Mouse (Mus musculus) hindbrain, embryonic 15.5 days (tissue): ENCODE data around the gene Kif3b. TPM values are rescaled to one million over a fixed set of nuclear protein-coding genes. Genes with fewer than 3 reads are reported as not detected.
A peak's percentile ranks its signal among the peaks of the same experiment; 100 is the strongest.
"Not testable (repeated sequence)": the region's sequence is repeated elsewhere in the genome, so short reads cannot be mapped to it uniquely, and the experiment has no call there.

Source experiments
- ATAC-seq: fragments of 200-750 bp; cut with Nextera tagmentation; 2 replicates; pipeline ENCODE4 v1.8.0; 2017; ENCODE audit warnings: low read depth, moderate number of reproducible peaks, moderate TSS enrichment; ENCODE audit not compliant: low FRiP score
- H3K27ac ChIP-seq: fragments of 300-500 bp; sonication (generic); replicated peaks from 2 replicates; pipeline ENCODE4 v1.5.1; 2015; ENCODE audit warnings: mild to moderate bottlenecking, inconsistent platforms
- H3K27me3 ChIP-seq: fragments of 300-500 bp; sonication (generic); 2 replicates; pipeline ENCODE4 v1.6.1; 2015; ENCODE audit warnings: control low read depth, inconsistent platforms
- H3K36me3 ChIP-seq: fragments of 300-500 bp; sonication (generic); 2 replicates; pipeline ENCODE4 v1.6.1; 2015; ENCODE audit warnings: control low read depth, inconsistent platforms
- H3K4me1 ChIP-seq: fragments of 300-500 bp; sonication (generic); replicated peaks from 2 replicates; pipeline ENCODE4 v1.6.1; 2015; ENCODE audit warnings: control low read depth, inconsistent platforms
- H3K4me2 ChIP-seq: fragments of 300-500 bp; sonication (generic); 2 replicates; pipeline ENCODE4 v1.6.1; 2015; ENCODE audit warnings: moderate library complexity, mild to moderate bottlenecking, inconsistent platforms
- H3K4me3 ChIP-seq: fragments of 300-500 bp; sonication (generic); 2 replicates; pipeline ENCODE4 v1.5.1; 2015; ENCODE audit warnings: mild to moderate bottlenecking, inconsistent platforms
- H3K9ac ChIP-seq: fragments of 300-500 bp; sonication (generic); 2 replicates; pipeline ENCODE4 v1.6.1; 2015; ENCODE audit warnings: inconsistent platforms
- H3K9me3 ChIP-seq: fragments of 300-500 bp; sonication (generic); 2 replicates; pipeline ENCODE4 v1.6.1; 2016; ENCODE audit warnings: control low read depth, inconsistent platforms
- WGBS: fragments of 180-500 bp; shearing (Covaris S2); methylation state at CpG from one replicate; pipeline ENCODE4 v1.1.7; 2015; 5-methylcytosine and 5-hydroxymethylcytosine counted together
- polyA plus RNA-seq: library from polyadenylated mRNA; unstranded; fragments of >200 nt; fragmentation: Nextera tagmentation; extraction: Ambion mirVana; gene quantifications from 2 replicates; pipeline ENCODE4 v1.2.1, GENCODE M21; 2015

Kif3b gene
- polyA plus RNA-seq, 1 experiment from 2014 or later = 22.8 TPM

GRCm38 (mm10) chr2:153275577-153275976 is 15.6 kb upstream of the Kif3b start:
- not testable (repeated sequence) for H3K36me3 ChIP-seq, H3K4me2 ChIP-seq, H3K4me3 ChIP-seq, H3K27ac ChIP-seq, H3K4me1 ChIP-seq, H3K9me3 ChIP-seq, H3K27me3 ChIP-seq, ATAC-seq, H3K9ac ChIP-seq
- WGBS = 89% methylated on average over 3 of the region's 3 CpGs

GRCm38 (mm10) chr2:153276440-153276839 is 14.8 kb upstream of the Kif3b start:
- Histone ChIP-seq H3K27ac (no peak overlapping the region), H3K9me3 (no peaks in the 10 kb centered on the region), H3K9ac (no peak overlapping the region), H3K4me3 (no peak overlapping the region), H3K27me3 (no peaks in the 10 kb centered on the region), H3K4me1 (no peaks in the 10 kb centered on the region), H3K36me3 (no peaks in the 10 kb centered on the region), H3K4me2 (no peak overlapping the region)
- no peak for ATAC-seq
- 92% methylated on average over 8 of the region's 8 CpGs for WGBS

- not testable (repeated sequence) for H3K27ac ChIP-seq, H3K27me3 ChIP-seq, H3K9me3 ChIP-seq, H3K9ac ChIP-seq, H3K4me2 ChIP-seq, H3K4me3 ChIP-seq, H3K4me1 ChIP-seq, H3K36me3 ChIP-seq, ATAC-seq
- WGBS = 92% methylated on average over 5 of the region's 5 CpGs
Observed at GRCm38 (mm10) chr2:153276846-153277245, 14.4 kb upstream of the Kif3b start.

- Histone ChIP-seq H3K27me3 (no peaks in the 10 kb centered on the region), H3K9ac (no peak overlapping the region), H3K36me3 (no peaks in the 10 kb centered on the region), H3K4me3 (no peak overlapping the region), H3K4me1 (no peaks in the 10 kb centered on the region), H3K27ac (no peak overlapping the region), H3K4me2 (no peak overlapping the region), H3K9me3 (no peaks in the 10 kb centered on the region)
- no peak for ATAC-seq
- WGBS = 91% methylated on average over 5 of the region's 5 CpGs
Observed at GRCm38 (mm10) chr2:153278357-153278756, 12.9 kb upstream of the Kif3b start.

GRCm38 (mm10) chr2:153283919-153284318 is 7.3 kb upstream of the Kif3b start:
- no peak overlapping the region for H3K4me3 ChIP-seq
- H3K27ac ChIP-seq = no peak overlapping the region
- H3K4me2 ChIP-seq = no peak overlapping the region
- no peak overlapping the region for H3K9ac ChIP-seq
- no peaks in the 10 kb centered on the region; the same call in 1 of the 2 replicates for H3K4me1 ChIP-seq
- 92% methylated on average over 6 of the region's 6 CpGs for WGBS
- H3K9me3 ChIP-seq = no peaks in the 10 kb centered on the region
- H3K36me3 ChIP-seq = no peaks in the 10 kb centered on the region
- ATAC-seq = no peak
- no peaks in the 10 kb centered on the region for H3K27me3 ChIP-seq

GRCm38 (mm10) chr2:153286524-153286923 is 4.7 kb upstream of the Kif3b start:
- no peak overlapping the region for H3K4me2 ChIP-seq
- H3K4me1 ChIP-seq = peaks cover 6% of the 10 kb centered on the region
- ATAC-seq = no peak
- no peak overlapping the region for H3K4me3 ChIP-seq
- H3K9me3 ChIP-seq = no peaks in the 10 kb centered on the region
- no peaks in the 10 kb centered on the region for H3K36me3 ChIP-seq
- WGBS = 88% methylated on average over 4 of the region's 4 CpGs
- H3K27me3 ChIP-seq = no peaks in the 10 kb centered on the region
- no peak overlapping the region for H3K27ac ChIP-seq
- H3K9ac ChIP-seq = no peak overlapping the region

- H3K4me3 ChIP-seq = no peak overlapping the region
- no peaks in the 10 kb centered on the region for H3K36me3 ChIP-seq
- 56% methylated on average over 6 of the region's 6 CpGs for WGBS
- no peak for ATAC-seq
- no peak overlapping the region for H3K9ac ChIP-seq
- H3K27me3 ChIP-seq = no peaks in the 10 kb centered on the region
- H3K4me2 ChIP-seq = no peak overlapping the region
- H3K4me1 ChIP-seq = peaks cover 18% of the 10 kb centered on the region
- no peaks in the 10 kb centered on the region for H3K9me3 ChIP-seq
- H3K27ac ChIP-seq = no peak overlapping the region
Observed at GRCm38 (mm10) chr2:153287835-153288234, 3.4 kb upstream of the Kif3b start.

- Histone ChIP-seq H3K9me3 (no peaks in the 10 kb centered on the region), H3K4me3 (peak overlapping the region; percentile 82), H3K9ac (peak overlapping the region; percentile 90), H3K4me1 (peaks cover 26% of the 10 kb centered on the region), H3K27me3 (no peaks in the 10 kb centered on the region), H3K4me2 (peak overlapping the region; percentile 72), H3K36me3 (no peaks in the 10 kb centered on the region), H3K27ac (no peak overlapping the region)
- no peak for ATAC-seq
- 58% methylated on average over 7 of the region's 7 CpGs for WGBS
Observed at GRCm38 (mm10) chr2:153292305-153292861, 1.2 kb downstream of the Kif3b start.

- Histone ChIP-seq H3K9ac (no peak overlapping the region), H3K27me3 (no peaks in the 10 kb centered on the region), H3K4me2 (no peak overlapping the region), H3K4me3 (no peak overlapping the region), H3K36me3 (no peaks in the 10 kb centered on the region), H3K4me1 (peaks cover 35% of the 10 kb centered on the region), H3K9me3 (no peaks in the 10 kb centered on the region), H3K27ac (no peak overlapping the region)
- no peak for ATAC-seq
- 94% methylated on average over 4 of the region's 4 CpGs for WGBS
Observed at GRCm38 (mm10) chr2:153295196-153295595, 4.0 kb downstream of the Kif3b start.

GRCm38 (mm10) chr2:153297771-153298170 is 6.6 kb downstream of the Kif3b start:
- H3K4me3 ChIP-seq = no peak overlapping the region
- H3K36me3 ChIP-seq = no peaks in the 10 kb centered on the region
- no peaks in the 10 kb centered on the region for H3K27me3 ChIP-seq
- no peak overlapping the region for H3K27ac ChIP-seq
- H3K4me2 ChIP-seq = no peak overlapping the region
- H3K9me3 ChIP-seq = no peaks in the 10 kb centered on the region
- H3K9ac ChIP-seq = no peak overlapping the region
- 81% methylated on average over 4 of the region's 4 CpGs for WGBS
- no peak for ATAC-seq
- H3K4me1 ChIP-seq = peaks cover 18% of the 10 kb centered on the region

GRCm38 (mm10) chr2:153298460-153298859 is 7.2 kb downstream of the Kif3b start:
- no peak overlapping the region for H3K27ac ChIP-seq
- no peaks in the 10 kb centered on the region for H3K27me3 ChIP-seq
- H3K9ac ChIP-seq = no peak overlapping the region
- no peaks in the 10 kb centered on the region for H3K36me3 ChIP-seq
- WGBS = 79% methylated on average over 4 of the region's 4 CpGs
- H3K4me2 ChIP-seq = no peak overlapping the region
- H3K4me3 ChIP-seq = no peak overlapping the region
- 0 out of 2 replicates have a peak, but pooled peaks cover 11% of the 10 kb centered on the region for H3K4me1 ChIP-seq
- ATAC-seq = no peak
- H3K9me3 ChIP-seq = no peaks in the 10 kb centered on the region

GRCm38 (mm10) chr2:153298863-153299262 is 7.7 kb downstream of the Kif3b start:
- 80% methylated on average over 4 of the region's 4 CpGs for WGBS
- H3K4me1 ChIP-seq = 0 out of 2 replicates have a peak, but pooled peaks cover 9% of the 10 kb centered on the region
- no peaks in the 10 kb centered on the region for H3K36me3 ChIP-seq
- H3K4me2 ChIP-seq = no peak overlapping the region
- H3K9me3 ChIP-seq = no peaks in the 10 kb centered on the region
- no peak for ATAC-seq
- no peak overlapping the region for H3K4me3 ChIP-seq
- H3K27ac ChIP-seq = no peak overlapping the region
- no peak overlapping the region for H3K9ac ChIP-seq
- no peaks in the 10 kb centered on the region for H3K27me3 ChIP-seq

- Histone ChIP-seq H3K4me1 (peaks cover 14% of the 10 kb centered on the region; the same call in 1 of the 2 replicates), H3K4me3 (no peak overlapping the region), H3K9me3 (no peaks in the 10 kb centered on the region), H3K9ac (no peak overlapping the region), H3K36me3 (no peaks in the 10 kb centered on the region), H3K27ac (no peak overlapping the region), H3K27me3 (no peaks in the 10 kb centered on the region), H3K4me2 (no peak overlapping the region)
- ATAC-seq = no peak
- 92% methylated on average over 5 of the region's 5 CpGs for WGBS
Observed at GRCm38 (mm10) chr2:153301123-153301522, 9.9 kb downstream of the Kif3b start.
